Mouse (Mus musculus) B cell, adult 2 months (primary cell): ENCODE measurements around the gene Dnase2b.

Source experiments
- DNase-seq, 2 experiments: peaks; one replicate each; pipeline ENCODE4 v3.0.0; 2022

The Dnase2b gene

GRCm38 (mm10) chr3:146611821-146612220 is 3.6 kb downstream of the Dnase2b start:
- DNase-seq, result no peak

DNA sequence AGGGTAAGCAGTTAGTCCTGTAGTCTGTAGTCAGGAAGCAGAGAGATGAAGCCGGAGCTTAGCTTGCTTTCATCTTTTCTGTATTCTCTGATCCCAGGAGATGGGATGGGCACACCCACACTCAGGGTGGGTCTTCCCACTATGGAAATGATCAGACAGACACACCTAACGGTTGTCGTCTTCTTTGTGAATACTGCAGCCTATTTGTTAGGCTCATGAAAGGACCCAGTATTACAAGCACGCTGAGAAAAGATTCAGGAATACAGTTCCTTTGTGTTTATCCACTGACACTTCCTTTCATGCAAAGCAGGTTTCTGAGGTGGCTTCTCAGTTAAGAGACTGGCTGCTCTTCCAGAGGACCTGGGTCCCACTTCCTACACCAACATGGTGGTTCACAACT is 4.1 kb downstream of the Dnase2b start:
- no peak for DNase-seq

DNA sequence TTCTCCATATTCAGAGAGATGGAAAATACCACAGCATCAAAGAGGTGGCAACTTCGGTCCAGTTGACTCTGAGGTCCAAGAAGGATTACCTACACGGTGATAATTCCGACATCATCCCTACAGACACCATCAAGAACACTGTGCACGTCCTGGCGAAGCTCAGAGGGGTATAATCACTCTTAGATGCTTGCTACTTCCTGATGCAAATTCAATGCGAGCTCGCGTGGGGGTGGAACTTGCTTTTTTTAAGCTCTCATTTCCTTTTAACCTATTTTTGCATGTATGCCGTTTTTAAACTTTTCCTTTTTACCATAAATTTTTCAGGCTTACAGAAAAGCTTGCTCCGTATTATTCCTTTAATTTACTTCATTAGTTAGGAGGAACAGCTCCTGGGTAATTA is 5.1 kb downstream of the Dnase2b start:
- no peak for DNase-seq

DNA sequence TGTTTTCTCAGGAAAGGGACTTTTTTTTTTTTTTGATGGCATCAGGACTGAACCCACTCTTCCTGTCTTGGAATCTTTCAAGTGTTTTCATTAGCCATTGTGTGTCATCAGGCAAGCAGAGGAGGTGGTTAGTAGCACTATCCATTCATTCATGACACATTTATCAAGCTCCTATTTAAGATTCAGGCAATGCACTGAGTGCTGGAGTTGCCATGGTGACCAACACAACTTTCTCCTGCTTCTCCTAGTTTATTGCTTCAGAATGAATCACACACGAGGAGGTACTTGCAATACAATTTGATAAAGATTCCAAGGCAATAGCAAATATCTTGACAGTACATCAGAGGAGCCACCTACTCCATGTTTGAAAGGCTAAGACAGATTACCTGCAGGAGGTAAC is 8.0 kb downstream of the Dnase2b start:
- DNase-seq, result no peak

GRCm38 (mm10) chr3:146604647-146605046 is 10.7 kb downstream of the Dnase2b start:
- no peak for DNase-seq

- no peak for DNase-seq
Observed at GRCm38 (mm10) chr3:146602531-146602930, 12.9 kb downstream of the Dnase2b start.

GRCm38 (mm10) chr3:146601205-146601604 is 14.2 kb downstream of the Dnase2b start:
- no peak for DNase-seq

DNA sequence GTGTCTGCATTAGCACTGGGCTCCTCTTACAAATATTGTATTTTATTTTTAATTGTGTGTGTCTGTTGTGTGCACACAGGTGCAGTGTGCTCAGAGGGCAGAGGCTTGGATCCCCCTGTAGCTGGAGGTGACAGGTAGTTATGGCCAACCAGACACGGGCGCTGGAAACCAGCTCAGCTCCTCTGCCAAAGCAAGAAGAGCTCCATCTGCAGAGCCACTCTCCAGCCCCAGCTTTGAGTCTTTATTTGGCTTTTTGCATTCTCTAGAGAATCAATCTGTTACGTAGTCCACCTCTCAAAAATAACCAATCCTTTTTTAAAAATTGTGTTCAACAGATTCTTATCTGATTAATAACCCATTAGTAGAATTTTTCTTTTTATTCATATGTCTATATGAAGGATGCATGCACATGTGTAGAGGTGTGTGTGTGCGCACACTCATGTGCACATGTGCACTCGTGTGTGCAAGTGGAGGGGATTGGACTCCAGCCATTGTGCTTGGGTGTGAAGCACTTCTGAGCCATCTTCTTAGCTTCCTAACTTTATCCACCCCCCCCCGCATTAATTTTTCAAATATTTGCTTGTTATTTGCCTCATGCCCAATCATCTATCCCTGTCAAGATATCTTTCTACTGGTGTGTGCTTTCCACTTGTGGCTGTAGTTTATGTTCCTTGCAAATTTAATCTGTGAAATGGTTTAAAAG is 16.0 kb downstream of the Dnase2b start:
- no peak for DNase-seq

DNA sequence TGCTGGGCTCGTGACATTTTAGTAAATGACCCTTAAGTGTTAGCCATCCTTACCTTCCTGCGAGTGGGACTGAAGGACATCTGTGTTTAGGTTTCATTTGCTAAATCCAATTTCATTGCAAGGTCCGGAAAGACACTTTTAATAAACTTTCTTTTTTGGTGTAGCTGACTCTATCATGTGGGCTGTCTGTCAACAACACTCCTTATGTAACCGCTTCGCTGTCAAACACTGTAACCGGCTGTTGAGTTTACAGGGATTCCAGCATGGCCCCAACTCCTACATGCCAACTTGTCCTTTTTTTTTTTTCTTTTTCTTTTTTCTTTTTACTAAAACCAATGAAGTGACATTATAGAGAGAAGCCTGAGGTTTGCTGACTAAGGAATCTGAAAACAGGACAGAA is 17.0 kb downstream of the Dnase2b start:
- DNase-seq, result no peak

DNA sequence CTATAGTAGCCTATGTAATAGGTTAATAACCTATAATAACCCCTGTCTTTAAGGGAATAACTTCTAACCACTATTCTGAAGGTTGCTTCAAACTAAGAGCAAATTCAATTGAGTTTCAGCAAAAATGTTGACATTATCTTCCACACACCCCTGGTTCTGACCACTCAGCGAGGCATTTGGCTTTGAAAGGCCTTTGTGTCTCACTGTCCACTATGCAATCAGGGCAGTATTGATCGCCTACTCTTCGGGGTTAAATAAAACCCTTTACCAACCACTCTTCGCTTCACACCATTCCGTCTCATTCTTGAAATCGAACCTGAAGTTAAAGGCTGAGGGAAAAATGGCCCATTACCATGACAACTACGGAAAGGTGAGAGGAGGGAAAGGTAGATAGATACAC is 18.5 kb downstream of the Dnase2b start:
- no peak for DNase-seq

GRCm38 (mm10) chr3:146596387-146596786 is 19.0 kb downstream of the Dnase2b start:
- DNase-seq, result no peak

- no peak for DNase-seq
Observed at GRCm38 (mm10) chr3:146595440-146595839, 20.0 kb downstream of the Dnase2b start.

GRCm38 (mm10) chr3:146591601-146592000 is 23.8 kb downstream of the Dnase2b start:
- no peak for DNase-seq

DNA sequence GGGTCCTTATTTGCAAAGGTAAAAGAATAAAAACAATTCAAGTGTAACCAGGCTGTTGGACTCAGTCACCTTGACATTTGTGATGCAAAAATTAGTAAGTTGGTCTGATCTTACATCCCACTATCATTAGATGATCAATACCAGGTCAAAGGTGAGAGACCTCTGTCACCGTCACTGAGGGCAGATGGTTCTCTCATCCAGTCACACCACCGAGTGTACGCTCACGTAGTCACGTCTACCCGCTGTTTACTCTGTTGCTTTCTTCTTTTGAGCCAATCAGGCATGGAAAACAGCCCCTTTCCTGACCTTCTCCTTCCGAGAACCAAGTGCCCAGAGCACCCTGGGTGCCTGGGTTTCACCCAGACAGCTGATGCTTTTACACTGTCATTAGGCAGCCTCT is 24.2 kb downstream of the Dnase2b start:
- no peak for DNase-seq

- DNase-seq, result no peak
Observed at GRCm38 (mm10) chr3:146589523-146589922, 25.9 kb downstream of the Dnase2b start.

- DNase-seq, result no peak
Observed at GRCm38 (mm10) chr3:146586616-146587015, 28.8 kb downstream of the Dnase2b start.

DNA sequence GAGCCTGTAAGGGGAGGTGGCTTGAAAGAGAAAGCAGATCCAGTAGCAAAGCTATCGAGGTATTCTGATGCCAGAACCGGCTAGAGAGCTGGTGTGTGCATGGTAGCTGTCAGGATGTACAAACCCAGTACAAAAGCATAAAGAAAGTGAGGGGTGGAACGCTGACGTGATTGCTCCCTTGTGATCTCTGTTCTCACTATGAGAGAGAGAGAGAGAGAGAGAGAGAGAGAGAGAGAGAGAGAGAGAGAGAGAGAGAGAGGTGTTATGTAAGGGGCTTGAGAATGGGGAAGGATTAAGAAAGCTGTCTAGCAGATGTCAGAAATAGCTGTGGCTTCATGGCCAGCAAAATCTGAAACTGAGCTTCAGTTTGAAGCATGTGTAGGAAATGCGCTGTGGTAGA is 31.5 kb downstream of the Dnase2b start:
- DNase-seq, result no peak

DNA sequence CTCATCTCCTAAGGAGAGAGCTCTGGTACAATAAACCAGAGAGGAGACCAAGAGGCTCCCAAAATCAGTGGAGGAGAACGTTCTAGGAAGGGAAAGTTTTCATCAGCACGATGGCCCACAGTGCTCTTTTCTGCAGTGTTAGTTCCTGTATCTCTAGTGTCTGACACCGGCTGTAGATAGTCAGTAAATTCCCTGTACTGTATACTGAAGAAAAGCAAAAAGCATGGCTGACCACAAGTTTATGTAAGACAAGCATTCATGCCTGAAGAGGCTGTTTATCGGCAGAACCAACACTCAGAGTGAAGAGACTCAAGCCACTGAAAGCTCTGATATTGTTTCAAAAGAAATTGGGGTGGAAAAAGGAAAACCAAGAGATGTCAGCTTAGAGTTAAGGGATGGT is 31.9 kb downstream of the Dnase2b start:
- DNase-seq, result no peak

DNA sequence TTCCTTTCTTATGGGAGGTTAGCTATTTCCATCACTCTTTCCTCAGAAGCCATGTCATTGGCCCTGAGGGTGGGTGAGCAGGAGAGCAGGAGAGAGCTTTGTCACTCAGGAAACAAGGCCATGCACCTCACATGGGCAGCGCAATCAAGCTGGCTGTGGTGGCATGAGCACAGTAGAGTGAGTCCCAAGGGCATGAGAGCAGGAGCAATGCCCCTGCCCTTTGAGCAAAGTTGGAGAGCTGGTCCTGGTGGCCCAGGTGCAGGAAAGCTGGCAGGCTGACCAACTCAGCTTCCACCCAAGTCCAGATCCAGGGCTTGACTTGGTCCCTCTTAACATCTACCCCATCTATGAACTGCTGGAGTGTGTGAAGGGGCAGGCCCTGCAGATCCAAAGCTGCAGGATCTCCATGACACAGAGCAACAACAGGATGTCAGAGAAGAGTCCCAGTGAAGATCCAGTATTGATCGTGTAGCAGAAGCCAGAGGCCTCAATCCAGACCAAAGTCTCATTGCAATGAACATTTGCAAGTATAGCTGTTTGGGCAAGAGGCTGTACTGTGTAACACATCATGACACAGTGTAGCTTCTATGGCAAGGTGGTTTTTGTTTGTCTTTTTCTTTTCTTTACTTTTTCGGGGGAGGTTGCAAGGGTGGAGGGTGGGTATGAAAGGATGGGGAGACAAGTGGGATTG is 35.2 kb downstream of the Dnase2b start:
- no peak for DNase-seq

DNA sequence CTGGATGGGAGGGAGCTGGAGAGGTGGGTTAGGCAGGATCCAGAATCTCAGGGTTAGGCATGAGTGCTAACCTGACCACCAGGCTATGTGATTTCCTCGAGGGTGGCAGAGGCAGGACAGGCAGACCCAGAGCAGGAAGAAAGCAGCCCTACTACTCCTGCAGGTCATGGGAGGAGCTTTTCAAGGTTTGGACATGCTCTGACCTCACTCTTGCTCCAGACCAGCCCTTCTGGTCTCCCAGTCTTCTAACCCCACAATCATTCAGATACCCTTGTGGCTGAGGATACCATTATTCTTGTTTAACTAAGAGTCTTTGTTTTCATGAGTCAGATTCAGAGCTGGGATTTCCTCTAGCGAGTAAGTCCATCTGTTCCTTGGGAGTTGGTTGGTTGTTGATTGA is 37.8 kb downstream of the Dnase2b start:
- no peak for DNase-seq

- no peak for DNase-seq
Observed at GRCm38 (mm10) chr3:146571341-146571740, 44.1 kb downstream of the Dnase2b start.

GRCm38 (mm10) chr3:146570939-146571338 is 44.5 kb downstream of the Dnase2b start:
- DNase-seq, result no peak

GRCm38 (mm10) chr3:146570148-146570782 is 45.1 kb downstream of the Dnase2b start, which contains the start of gene Uox:
Gene Uox, plus strand, starts transcription at chr3:146570426.
- DNase-seq, result no peak

DNA sequence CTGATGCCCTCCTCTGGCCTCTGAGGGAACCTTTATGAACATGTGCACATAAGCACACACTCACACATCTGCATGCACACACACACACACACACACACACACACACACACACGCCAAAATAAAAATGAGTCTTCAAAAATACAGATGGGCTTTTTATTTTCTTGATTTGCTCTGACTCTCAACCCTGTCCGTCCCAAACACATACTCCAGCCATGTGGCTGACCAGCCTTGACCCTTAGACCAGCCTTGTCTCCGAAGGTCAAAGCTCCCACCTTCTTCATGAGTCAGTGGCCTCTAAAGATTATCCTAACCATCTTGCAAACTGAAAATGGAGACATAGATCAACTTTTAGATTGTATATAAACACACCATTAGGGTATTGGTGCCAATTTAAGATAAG is 45.8 kb downstream of the Dnase2b start:
- DNase-seq, result no peak
